In genomic region chr4:151088819-151089218, GRCm38 (mm10) we compare ENCODE assay signal across 15 mouse cellular contexts. TPM values are rescaled to one million over a fixed set of nuclear protein-coding genes. Genes with fewer than 3 reads are reported as not detected.
A peak's percentile ranks its signal among the peaks of the same experiment; 100 is the strongest.
DNase-seq lines count a peak whose midpoint lies in the region; ATAC-seq and TF ChIP-seq lines count a peak whose summit lies in the region.
"Had no signal": no experiment of that assay in that cellular context is flagged by ENCODE, and none has a peak within 500 bp of the region (broad histone marks: within the 10 kb centered on the region; RNA-seq: fewer than 3 reads in every experiment).

No protein-coding gene starts in this region.

- no peaks in the 10 kb centered on the region for H3K27me3 ChIP-seq in forebrain, embryonic 13.5 days
- no peaks in the 10 kb centered on the region for H3K27me3 ChIP-seq in forebrain, embryonic 11.5 days (ENCODE audit: control insufficient read depth, insufficient read depth, low read length)
- H3K27me3 ChIP-seq: midbrain, embryonic 12.5 days had no signal

- H3K9ac ChIP-seq in forebrain, embryonic 13.5 days: peak overlapping the region; percentile 39; the same call in 1 of the 2 replicates
- H3K9ac ChIP-seq in forebrain, embryonic 11.5 days (ENCODE audit: low read length): no peak overlapping the region
- H3K9ac ChIP-seq: midbrain, embryonic 12.5 days had no signal

- H3K36me3 ChIP-seq in forebrain, embryonic 13.5 days (ENCODE audit: poor library complexity, severe bottlenecking): peaks cover 61% of the 10 kb centered on the region
- H3K36me3 ChIP-seq in forebrain, embryonic 11.5 days (ENCODE audit: control insufficient read depth, insufficient read depth, low read length): peaks cover 19% of the 10 kb centered on the region

- H3K4me1 ChIP-seq in forebrain, embryonic 13.5 days: peaks cover 27% of the 10 kb centered on the region
- no peaks in the 10 kb centered on the region; the same call in 1 of the 2 replicates for H3K4me1 ChIP-seq in forebrain, embryonic 11.5 days (replicated peaks; ENCODE audit: control insufficient read depth, insufficient read depth, low read length)

- intact Hi-C loops in heart, postnatal 10 days (cut with DNase I): no loop called here

- 92% methylated on average over 14 of the region's 14 CpGs for WGBS in forebrain, embryonic 13.5 days
- WGBS in forebrain, embryonic 11.5 days: 93% methylated on average over 14 of the region's 14 CpGs

- no peaks in the 10 kb centered on the region for H3K9me3 ChIP-seq in forebrain, embryonic 13.5 days (replicated peaks)
- H3K9me3 ChIP-seq in forebrain, embryonic 11.5 days (ENCODE audit: control insufficient read depth, low read length): no peaks in the 10 kb centered on the region
- H3K9me3 ChIP-seq: midbrain, embryonic 12.5 days had no signal

- TF ChIP-seq CTCF in layer of hippocampus, adult 2 months (conservative IDR thresholded peaks at IDR 0.05): no peak

- H3K27ac ChIP-seq in forebrain, embryonic 13.5 days: no peak overlapping the region
- no peak overlapping the region for H3K27ac ChIP-seq in forebrain, embryonic 11.5 days (ENCODE audit: low read depth, low read length)
- H3K27ac ChIP-seq in layer of hippocampus, adult 2 months: peak overlapping the region; percentile 83
- H3K27ac ChIP-seq: midbrain, embryonic 12.5 days had no signal

- no peak for DNase-seq in forebrain, embryonic 11.5 days (ENCODE audit: low spot score)
- DNase-seq in layer of hippocampus, adult 2 months (ENCODE audit: low spot score in 2 of 2): no peak
- no peak for DNase-seq in layer of hippocampus, adult 18-20 months (ENCODE audit: low spot score in 2 of 2)
- peak; percentile 95 for DNase-seq in cerebellum, adult 9-11 months
- DNase-seq in heart, postnatal 10 days: peak; percentile 49 to 70
- DNase-seq in B cell, adult 2 months: no peak
- DNase-seq in urinary bladder, adult 2 months (ENCODE audit: low spot score): no peak
- DNase-seq: gastrocnemius, postnatal 36 days; kidney, adult 11 months; layer of hippocampus, adult 9-11 months; lung, postnatal 10 days had no signal

- H3K4me3 ChIP-seq in forebrain, embryonic 13.5 days: no peak overlapping the region
- no peak overlapping the region for H3K4me3 ChIP-seq in forebrain, embryonic 11.5 days (ENCODE audit: low read depth, low read length)
- H3K4me3 ChIP-seq in layer of hippocampus, adult 2 months: peak overlapping the region; percentile 31; the same call in 1 of the 2 replicates
- H3K4me3 ChIP-seq: midbrain, embryonic 12.5 days had no signal

- H3K4me2 ChIP-seq in forebrain, embryonic 13.5 days: no peak overlapping the region
- H3K4me2 ChIP-seq in forebrain, embryonic 11.5 days (ENCODE audit: low read depth, low read length, severe bottlenecking): no peak overlapping the region
- H3K4me2 ChIP-seq: liver, embryonic 11.5 days; midbrain, embryonic 12.5 days had no signal

- no peak for ATAC-seq in forebrain, embryonic 13.5 days
- ATAC-seq in forebrain, embryonic 11.5 days (replicated peaks; ENCODE audit: low FRiP score): no peak

RNA-seq across cellular contexts. Expression of gene Gm13090, which starts 0.6 kb away (rescaled TPM):
- polyA plus RNA-seq in forebrain, embryonic 13.5 days (2015; fragmentation: Nextera tagmentation; extraction: Ambion mirVana): 0.33 TPM in 1 of 2 replicates, not detected in the other
- polyA plus RNA-seq in forebrain, embryonic 11.5 days (2014; fragmentation: Nextera tagmentation; extraction: Ambion mirVana): 0.39 TPM in 1 of 2 replicates, not detected in the other
- not detected for total RNA-seq in layer of hippocampus, adult 2 months (2021)
- total RNA-seq in layer of hippocampus, adult 18-20 months (2021): not detected
- not detected for total RNA-seq in heart, postnatal 10 days (2021)
- not detected in 2 replicates for polyA plus RNA-seq in urinary bladder, adult 2 months (2012; rRNA removed)
- total RNA-seq: gastrocnemius, postnatal 36 days had no signal
- polyA plus RNA-seq: liver, embryonic 11.5 days; midbrain, embryonic 12.5 days; stomach, embryonic 16.5 days had no signal

RNA-seq across cellular contexts. Expression of gene Vamp3, which starts 31.1 kb away (rescaled TPM):
- 77.3 and 80.1 TPM in 2 replicates for polyA plus RNA-seq in forebrain, embryonic 13.5 days (2015; fragmentation: Nextera tagmentation; extraction: Ambion mirVana)
- polyA plus RNA-seq in forebrain, embryonic 11.5 days (2014; fragmentation: Nextera tagmentation; extraction: Ambion mirVana): 96.1 and 109 TPM in 2 replicates
- total RNA-seq in layer of hippocampus, adult 2 months (2021): 10 to 100 TPM; 27.3 to 31.3 TPM
- 10 to 100 TPM; 30.4 to 30.7 TPM for total RNA-seq in layer of hippocampus, adult 18-20 months (2021)
- total RNA-seq in heart, postnatal 10 days (2021): 10 to 100 TPM; 79.9 to 84.5 TPM
- 77.7 and 78.5 TPM in 2 replicates for polyA plus RNA-seq in urinary bladder, adult 2 months (2012; rRNA removed)

RNA-seq across cellular contexts. Expression of gene Per3, which starts 44.4 kb away (rescaled TPM):
- polyA plus RNA-seq in forebrain, embryonic 13.5 days (2015; fragmentation: Nextera tagmentation; extraction: Ambion mirVana): 3.5 and 4.0 TPM in 2 replicates
- 5.5 and 6.7 TPM in 2 replicates for polyA plus RNA-seq in forebrain, embryonic 11.5 days (2014; fragmentation: Nextera tagmentation; extraction: Ambion mirVana)
- 10 to 100 TPM; 31.6 to 35.6 TPM for total RNA-seq in layer of hippocampus, adult 2 months (2021)
- total RNA-seq in layer of hippocampus, adult 18-20 months (2021): 10 to 100 TPM; 25.9 to 30.3 TPM
- 10 to 100 TPM; 16.2 TPM for total RNA-seq in heart, postnatal 10 days (2021)
- polyA plus RNA-seq in urinary bladder, adult 2 months (2012; rRNA removed): 66.9 and 67.9 TPM in 2 replicates

Comparison
In these comparisons a context has a peak if more than half of its experiments do, and no peak if none do; other contexts are left out.
1. DNase-seq: peak in cerebellum, adult 9-11 months (single experiment) and heart, postnatal 10 days (2 of 2); none in forebrain, embryonic 11.5 days (single experiment), layer of hippocampus, adult 2 months (0 of 2), layer of hippocampus, adult 18-20 months (0 of 2), B cell, adult 2 months (0 of 2) and urinary bladder, adult 2 months (single experiment).